Mouse (Mus musculus) lung, embryonic 15.5 days (tissue): ENCODE results near the gene Osgep. TPM values are rescaled to one million over a fixed set of nuclear protein-coding genes. Genes with fewer than 3 reads are reported as not detected.
A peak's percentile ranks its signal among the peaks of the same experiment; 100 is the strongest.
"Not testable (repeated sequence)": the region's sequence is repeated elsewhere in the genome, so short reads cannot be mapped to it uniquely, and the experiment has no call there.

Experiments
- ATAC-seq: fragments of 200-750 bp; cut with Nextera tagmentation; 2 replicates; pipeline ENCODE4 v1.8.0; 2017; ENCODE audit warnings: moderate number of reproducible peaks, borderline replicate concordance; ENCODE audit not compliant: low FRiP score, low TSS enrichment; ENCODE audit errors: extremely low read depth
- H3K27ac ChIP-seq: fragments of 300-500 bp; sonication (generic); 2 replicates; pipeline ENCODE4 v1.5.1; 2015; ENCODE audit warnings: moderate library complexity, mild to moderate bottlenecking, inconsistent platforms
- H3K27me3 ChIP-seq: fragments of 300-500 bp; sonication (generic); 2 replicates; pipeline ENCODE4 v1.6.1; 2015; ENCODE audit warnings: inconsistent platforms
- H3K36me3 ChIP-seq: fragments of 300-500 bp; sonication (generic); 2 replicates; pipeline ENCODE4 v1.6.1; 2015; ENCODE audit warnings: inconsistent platforms
- H3K4me1 ChIP-seq: fragments of 300-500 bp; sonication (generic); 2 replicates; pipeline ENCODE4 v1.6.1; 2015; ENCODE audit warnings: inconsistent platforms
- H3K4me2 ChIP-seq: fragments of 300-500 bp; sonication (generic); 2 replicates; pipeline ENCODE4 v1.6.1; 2015; ENCODE audit warnings: inconsistent platforms, mild to moderate bottlenecking, moderate library complexity
- H3K4me3 ChIP-seq: fragments of 300-500 bp; sonication (generic); 2 replicates; pipeline ENCODE4 v1.5.1; 2015; ENCODE audit warnings: mild to moderate bottlenecking, inconsistent platforms
- H3K9ac ChIP-seq: fragments of 300-500 bp; sonication (generic); 2 replicates; pipeline ENCODE4 v1.6.1; 2015; ENCODE audit warnings: inconsistent platforms
- H3K9me3 ChIP-seq: fragments of 300-500 bp; sonication (generic); 2 replicates; pipeline ENCODE4 v1.6.1; 2016; ENCODE audit warnings: inconsistent platforms
- WGBS: fragments of 180-500 bp; shearing (Covaris S2); methylation state at CpG from one replicate; pipeline ENCODE4 v1.1.7; 2015; 5-methylcytosine and 5-hydroxymethylcytosine counted together
- polyA plus RNA-seq: library from polyadenylated mRNA; unstranded; fragments of >200 nt; fragmentation: Nextera tagmentation; extraction: Ambion mirVana; gene quantifications from 2 replicates; pipeline ENCODE4 v1.2.1, GENCODE M21; 2015

The Osgep gene
- polyA plus RNA-seq, 1 experiment from 2014 or later = 174 TPM

- Histone ChIP-seq H3K36me3 (peaks cover 35% of the 10 kb centered on the region), H3K4me2 (peak overlapping the region; percentile 84), H3K9ac (peak overlapping the region; percentile 97), H3K9me3 (no peaks in the 10 kb centered on the region), H3K27me3 (no peaks in the 10 kb centered on the region), H3K4me3 (peak overlapping the region; percentile 99), H3K4me1 (peaks cover 32% of the 10 kb centered on the region), H3K27ac (peak overlapping the region; percentile 90)
- under 1% methylated on average over 38 of the region's 38 CpGs for WGBS
- ATAC-seq = peak; percentile 50
These were observed 5.7 kb upstream of the Osgep start for GRCm38 (mm10) chr14:50930377-50930753.

GRCm38 (mm10) chr14:50929951-50930350 is 5.3 kb upstream of the Osgep start:
- no peaks in the 10 kb centered on the region for H3K9me3 ChIP-seq
- WGBS = 16% methylated on average over 10 of the region's 10 CpGs
- H3K27me3 ChIP-seq = no peaks in the 10 kb centered on the region
- peak overlapping the region; percentile 99 for H3K4me3 ChIP-seq
- ATAC-seq = no peak
- H3K36me3 ChIP-seq = peaks cover 35% of the 10 kb centered on the region
- H3K9ac ChIP-seq = peak overlapping the region; percentile 97
- peak overlapping the region; percentile 90 for H3K27ac ChIP-seq
- H3K4me1 ChIP-seq = peaks cover 32% of the 10 kb centered on the region
- H3K4me2 ChIP-seq = peak overlapping the region; percentile 84

GRCm38 (mm10) chr14:50927366-50927765 is 2.7 kb upstream of the Osgep start:
- Histone ChIP-seq H3K4me3 (no peak overlapping the region), H3K4me1 (peaks cover 38% of the 10 kb centered on the region), H3K27ac (no peak overlapping the region), H3K9ac (no peak overlapping the region), H3K27me3 (no peaks in the 10 kb centered on the region), H3K9me3 (no peaks in the 10 kb centered on the region), H3K4me2 (no peak overlapping the region), H3K36me3 (peaks cover 35% of the 10 kb centered on the region)
- WGBS = 80% methylated on average over 3 of the region's 3 CpGs
- no peak for ATAC-seq

- H3K9ac ChIP-seq = peak overlapping the region; percentile 87
- H3K4me3 ChIP-seq = peak overlapping the region; percentile 86
- ATAC-seq = no peak; the same call in 1 of the 2 replicates
- H3K4me2 ChIP-seq = peak overlapping the region; percentile 84
- H3K4me1 ChIP-seq = peaks cover 27% of the 10 kb centered on the region
- H3K27ac ChIP-seq = peak overlapping the region; percentile 93
- no peaks in the 10 kb centered on the region for H3K27me3 ChIP-seq
- 1% methylated on average over 38 of the region's 38 CpGs for whole genome bisulfite sequencing
- peaks cover 39% of the 10 kb centered on the region for H3K36me3 ChIP-seq
- H3K9me3 ChIP-seq = no peaks in the 10 kb centered on the region
These were observed 623 bp upstream of the Osgep start for GRCm38 (mm10) chr14:50925111-50925920.

GRCm38 (mm10) chr14:50923437-50923836 is 1.3 kb downstream of the Osgep start:
- not testable (repeated sequence) for H3K27me3 ChIP-seq, H3K27ac ChIP-seq, ATAC-seq, H3K9me3 ChIP-seq
- peaks cover 31% of the 10 kb centered on the region for H3K36me3 ChIP-seq
- H3K4me2 ChIP-seq = peak overlapping the region; percentile 84
- peaks cover 15% of the 10 kb centered on the region for H3K4me1 ChIP-seq
- 65% methylated on average over 1 of the region's 1 CpGs for WGBS
- H3K4me3 ChIP-seq = peak overlapping the region; percentile 86
- H3K9ac ChIP-seq = peak overlapping the region; percentile 77; the same call in 1 of the 2 replicates

- Histone ChIP-seq H3K4me1 (no peaks in the 10 kb centered on the region), H3K27ac (no peak overlapping the region), H3K9ac (no peak overlapping the region), H3K9me3 (no peaks in the 10 kb centered on the region), H3K27me3 (no peaks in the 10 kb centered on the region), H3K4me3 (no peak overlapping the region), H3K4me2 (no peak overlapping the region), H3K36me3 (peaks cover 39% of the 10 kb centered on the region)
- 63% methylated on average over 3 of the region's 3 CpGs for WGBS
- no peak for ATAC-seq
These were observed 13.3 kb downstream of the Osgep start for GRCm38 (mm10) chr14:50911356-50911755.

- H3K4me1 ChIP-seq = peaks cover 5% of the 10 kb centered on the region
- H3K27me3 ChIP-seq = no peaks in the 10 kb centered on the region
- no peak for ATAC-seq
- 60% methylated on average over 4 of the region's 4 CpGs for WGBS
- H3K36me3 ChIP-seq = peaks cover 11% of the 10 kb centered on the region; the same call in 1 of the 2 replicates
- no peak overlapping the region for H3K4me3 ChIP-seq
- no peak overlapping the region for H3K27ac ChIP-seq
- H3K9ac ChIP-seq = no peak overlapping the region
- H3K9me3 ChIP-seq = no peaks in the 10 kb centered on the region
- H3K4me2 ChIP-seq = no peak overlapping the region
These were observed 16.6 kb downstream of the Osgep start for GRCm38 (mm10) chr14:50908126-50908525.

- not testable (repeated sequence) for H3K27me3 ChIP-seq, H3K4me1 ChIP-seq, H3K9ac ChIP-seq, H3K27ac ChIP-seq, ATAC-seq, H3K4me3 ChIP-seq, H3K36me3 ChIP-seq, H3K4me2 ChIP-seq, H3K9me3 ChIP-seq
These were observed 19.4 kb downstream of the Osgep start for GRCm38 (mm10) chr14:50905327-50905726.

GRCm38 (mm10) chr14:50904828-50905129 is 19.9 kb downstream of the Osgep start:
- 83% methylated on average over 4 of the region's 4 CpGs for WGBS
- peaks cover 5% of the 10 kb centered on the region for H3K4me1 ChIP-seq
- no peak overlapping the region for H3K9ac ChIP-seq
- H3K36me3 ChIP-seq = no peaks in the 10 kb centered on the region
- H3K27ac ChIP-seq = no peak overlapping the region
- no peaks in the 10 kb centered on the region for H3K9me3 ChIP-seq
- H3K4me3 ChIP-seq = no peak overlapping the region
- H3K4me2 ChIP-seq = no peak overlapping the region
- no peaks in the 10 kb centered on the region for H3K27me3 ChIP-seq
- no peak for ATAC-seq

- Histone ChIP-seq H3K4me2 (peak overlapping the region; percentile 78), H3K27ac (no peak overlapping the region), H3K9me3 (no peaks in the 10 kb centered on the region), H3K4me3 (peak overlapping the region; percentile 40), H3K36me3 (no peaks in the 10 kb centered on the region), H3K4me1 (peaks cover 5% of the 10 kb centered on the region), H3K9ac (peak overlapping the region; percentile 31), H3K27me3 (no peaks in the 10 kb centered on the region)
- 4% methylated on average over 26 of the region's 26 CpGs for WGBS
- ATAC-seq = peak; percentile 67
These were observed 20.5 kb downstream of the Osgep start for GRCm38 (mm10) chr14:50903973-50904827.

GRCm38 (mm10) chr14:50897992-50898391 is 26.7 kb downstream of the Osgep start:
- ATAC-seq, H3K9ac ChIP-seq, H3K4me2 ChIP-seq, H3K4me3 ChIP-seq, H3K27me3 ChIP-seq, H3K9me3 ChIP-seq, H3K27ac ChIP-seq, H3K36me3 ChIP-seq: not testable (repeated sequence)
- 83% methylated on average over 2 of the region's 2 CpGs for WGBS
- H3K4me1 ChIP-seq = peaks cover 14% of the 10 kb centered on the region

- WGBS = 49% methylated on average over 7 of the region's 7 CpGs
- Histone ChIP-seq H3K4me1 (peaks cover 19% of the 10 kb centered on the region), H3K9ac (peak within 1 kb of the TSS; percentile 28), H3K4me2 (peak within 1 kb of the TSS; percentile 70), H3K36me3 (no peaks in the 10 kb centered on the region), H3K27me3 (peaks cover 5% of the 10 kb centered on the region), H3K4me3 (peak within 1 kb of the TSS; percentile 36), H3K27ac (no peak within 1 kb of the TSS), H3K9me3 (no peaks in the 10 kb centered on the region)
- no peak for ATAC-seq
These were observed 27.3 kb downstream of the Osgep start, which contains the start of gene Klhl33 for GRCm38 (mm10) chr14:50897374-50897765. Gene Klhl33 (minus strand): TSS chr14:50897507.
